Comparison of ENCODE assay signal across 12 mouse cellular contexts in the genomic region with DNA sequence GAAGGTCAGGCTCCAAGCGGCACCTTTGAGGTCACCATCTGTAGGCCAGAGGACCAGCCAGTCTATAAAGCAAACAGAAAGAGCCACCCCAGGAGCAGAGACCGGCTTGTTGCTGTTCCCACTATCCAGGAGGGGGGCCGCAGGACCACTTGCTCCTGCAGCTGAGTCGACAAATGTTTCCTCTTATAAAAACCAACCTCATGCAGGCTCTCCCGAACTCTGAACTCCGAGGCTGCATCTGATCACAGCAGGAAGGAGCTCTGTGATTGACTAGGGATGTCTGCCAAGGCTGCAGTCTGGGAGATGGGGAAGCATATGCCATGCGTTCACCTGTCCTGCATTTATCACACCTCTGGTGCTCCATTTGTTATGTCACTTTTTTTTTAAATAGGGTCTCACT.
"Had no signal": no experiment of that assay in that cellular context is flagged by ENCODE, and none has a peak within 500 bp of the region (broad histone marks: within the 10 kb centered on the region; RNA-seq: fewer than 3 reads in every experiment).

No protein-coding gene starts in this region.

- H3K27ac ChIP-seq: left cerebral cortex, adult 2 months; limb, embryonic 13.5 days; liver, embryonic 14.5 days; midbrain, embryonic 13.5 days had no signal

- H3K4me2 ChIP-seq: limb, embryonic 13.5 days; midbrain, embryonic 13.5 days had no signal

- ATAC-seq: midbrain, embryonic 13.5 days had no signal

- H3K9me3 ChIP-seq: limb, embryonic 13.5 days; midbrain, embryonic 13.5 days had no signal

- H3K36me3 ChIP-seq: limb, embryonic 13.5 days; midbrain, embryonic 13.5 days had no signal

- H3K9ac ChIP-seq: limb, embryonic 13.5 days; liver, embryonic 14.5 days; midbrain, embryonic 13.5 days had no signal

- H3K4me1 ChIP-seq: limb, embryonic 13.5 days had no signal

- DNase-seq: kidney, adult 8-10 months; kidney, postnatal 25 days; lung, adult 18-20 months; right cerebral cortex, adult 18-20 months; right cerebral cortex, postnatal 25 days; thymus, adult 18-20 months; thymus, postnatal 14 days had no signal

- H3K4me3 ChIP-seq: left cerebral cortex, adult 2 months; limb, embryonic 13.5 days; midbrain, embryonic 13.5 days; myocyte had no signal
